Mouse (Mus musculus): ENCODE measurements at regions not wholly inside any gene's neighbourhood (a gene's known extent, or its start where the extent isn't known, plus 50 kb on each side); places are given as distances from the start of the nearest gene placed in this dataset.

GRCm38 (mm10) chr15:67397269-67397668 lies 896.6 kb upstream of the Lrrc6 start:
- no peak for TF ChIP-seq POLR2A (IDR thresholded peaks at IDR 0.05; ENCODE audit: borderline replicate concordance, extremely low read depth, low read depth, low read length)
- no peak for TF ChIP-seq CTCF (IDR thresholded peaks at IDR 0.05; ENCODE audit: insufficient read depth, low read length)

Measured in lung, adult 2 months (tissue).